37 mouse cellular contexts compared by ENCODE assay signal in the genomic region with DNA sequence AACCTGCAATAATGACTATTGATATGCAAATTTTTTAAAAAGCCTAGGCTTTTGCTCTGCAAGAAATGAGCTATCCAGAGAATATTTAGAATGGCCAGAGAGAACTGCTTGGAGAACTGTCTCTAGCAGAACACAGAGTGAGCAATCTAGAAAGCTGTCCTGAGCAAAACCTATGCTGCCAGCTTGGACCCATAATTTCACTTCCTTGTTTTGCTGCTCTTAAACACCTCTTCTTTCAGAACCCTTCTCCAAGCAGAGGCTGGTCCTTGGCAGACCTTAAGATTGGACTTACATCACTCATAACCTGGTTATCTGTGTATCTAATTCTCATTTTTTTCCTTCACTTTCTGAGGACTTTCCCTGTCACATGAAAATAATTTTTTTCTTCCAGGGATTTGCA. TPM values are rescaled to one million over a fixed set of nuclear protein-coding genes. Genes with fewer than 3 reads are reported as not detected.
"Had no signal": no experiment of that assay in that cellular context is flagged by ENCODE, and none has a peak within 500 bp of the region (broad histone marks: within the 10 kb centered on the region; RNA-seq: fewer than 3 reads in every experiment).

No protein-coding gene starts in this region.

- H3K36me3 ChIP-seq: heart, embryonic 10.5 days; heart, embryonic 12.5 days; hindbrain, embryonic 10.5 days; hindbrain, embryonic 12.5 days; intestine, embryonic 15.5 days; limb, embryonic 10.5 days; limb, embryonic 12.5 days had no signal

- H3K27ac ChIP-seq: heart, embryonic 10.5 days; hindbrain, embryonic 10.5 days; hindbrain, embryonic 12.5 days; hindbrain, embryonic 14.5 days; intestine, embryonic 15.5 days; layer of hippocampus, adult 2 months; left cerebral cortex, adult 2 months; limb, embryonic 10.5 days; limb, embryonic 12.5 days had no signal

- H3K4me3 ChIP-seq: heart, embryonic 10.5 days; heart, embryonic 12.5 days; hindbrain, embryonic 10.5 days; hindbrain, embryonic 12.5 days; intestine, embryonic 15.5 days; layer of hippocampus, adult 2 months; left cerebral cortex, adult 2 months; limb, embryonic 10.5 days; limb, embryonic 12.5 days had no signal

- ATAC-seq: hindbrain, embryonic 16.5 days; inflammation-experienced regulatory T-cells, adult 6 months; intestine, embryonic 15.5 days; intestine, postnatal 0 days had no signal

- DNase-seq: gastrocnemius, postnatal 14 days; gastrocnemius, postnatal 36 days; heart, adult 18-20 months; heart, postnatal 10 days; heart, postnatal 4 days; kidney, adult 18-20 months; kidney, adult 8-10 months; kidney, postnatal 10 days; kidney, postnatal 25 days; kidney, postnatal 4 days; liver had no signal

- H3K4me2 ChIP-seq: heart, embryonic 12.5 days; hindbrain, embryonic 12.5 days; hindbrain, embryonic 14.5 days; intestine, embryonic 15.5 days; limb, embryonic 12.5 days had no signal

- H3K27me3 ChIP-seq: heart, embryonic 12.5 days; hindbrain, embryonic 12.5 days; intestine, embryonic 15.5 days; limb, embryonic 12.5 days had no signal

- H3K9ac ChIP-seq: heart, embryonic 12.5 days; hindbrain, embryonic 12.5 days; hindbrain, embryonic 14.5 days; intestine, embryonic 15.5 days; limb, embryonic 12.5 days had no signal

- H3K9me3 ChIP-seq: heart, embryonic 10.5 days; heart, embryonic 12.5 days; hindbrain, embryonic 10.5 days; hindbrain, embryonic 12.5 days; intestine, embryonic 15.5 days; limb, embryonic 10.5 days; limb, embryonic 12.5 days had no signal

- H3K4me1 ChIP-seq: heart, embryonic 10.5 days; heart, embryonic 12.5 days; hindbrain, embryonic 10.5 days; hindbrain, embryonic 12.5 days; intestine, embryonic 15.5 days; limb, embryonic 10.5 days; limb, embryonic 12.5 days had no signal

RNA-seq across cellular contexts. Expression of a gene that starts 8.9 kb away (rescaled TPM):
- total RNA-seq: gastrocnemius, adult 18-20 months; gastrocnemius, adult 8-10 months; gastrocnemius, postnatal 14 days; gastrocnemius, postnatal 36 days; heart, adult 18-20 months; heart, adult 8-10 months; heart, postnatal 10 days; heart, postnatal 25 days; heart, postnatal 4 days; layer of hippocampus, adult 2 months; layer of hippocampus, postnatal 10 days; layer of hippocampus, postnatal 25 days; left cerebral cortex, postnatal 36 days had no signal
- polyA plus RNA-seq: gonadal fat pad, adult 2 months; heart, embryonic 10.5 days; heart, embryonic 12.5 days; heart, embryonic 14.5 days; hindbrain, embryonic 10.5 days; hindbrain, embryonic 12.5 days; hindbrain, embryonic 14.5 days; hindbrain, embryonic 16.5 days; inflammation-experienced regulatory T-cells, adult 6 months; kidney, embryonic 14.5 days; kidney, embryonic 16.5 days; limb, embryonic 10.5 days; limb, embryonic 12.5 days; limb, embryonic 14.5 days had no signal

RNA-seq across cellular contexts. Expression of a gene that starts 55.8 kb away (rescaled TPM):
- total RNA-seq: gastrocnemius, adult 18-20 months; gastrocnemius, adult 8-10 months; gastrocnemius, postnatal 14 days; gastrocnemius, postnatal 36 days; heart, adult 18-20 months; heart, adult 8-10 months; heart, postnatal 10 days; heart, postnatal 25 days; heart, postnatal 4 days; layer of hippocampus, adult 2 months; layer of hippocampus, postnatal 10 days; layer of hippocampus, postnatal 25 days; left cerebral cortex, adult 2 months; left cerebral cortex, postnatal 36 days had no signal
- polyA plus RNA-seq: heart, embryonic 10.5 days; heart, embryonic 12.5 days; heart, embryonic 14.5 days; heart, embryonic 16.5 days; hindbrain, embryonic 10.5 days; hindbrain, embryonic 12.5 days; hindbrain, embryonic 14.5 days; hindbrain, embryonic 16.5 days; intestine, embryonic 15.5 days; intestine, postnatal 0 days; kidney, embryonic 14.5 days; kidney, embryonic 16.5 days; limb, embryonic 10.5 days; limb, embryonic 12.5 days; limb, embryonic 14.5 days had no signal
